Mouse (Mus musculus) heart, adult 2 months (tissue): ENCODE measurements around the gene Ppm1a.

Experiments used
- CTCF ChIP-seq: fragments of 200-600 bp; IDR thresholded peaks from 2 replicates; pipeline ENCODE4 v1.8.1; 2022; ENCODE audit warnings: antibody characterized with exemption, mild to moderate bottlenecking, moderate library complexity
- EP300 ChIP-seq: fragments of 200-500 bp; IDR thresholded peaks from 2 replicates; pipeline ENCODE4 v1.6.1; 2011; ENCODE audit warnings: low read depth, low read length, control low read depth; ENCODE audit not compliant: insufficient read depth
- POLR2A ChIP-seq: fragments of 200-500 bp; IDR thresholded peaks from 2 replicates; pipeline ENCODE4 v1.6.1; 2011; ENCODE audit warnings: mild to moderate bottlenecking, low read depth, low read length, control low read depth; ENCODE audit not compliant: insufficient read depth

DNA sequence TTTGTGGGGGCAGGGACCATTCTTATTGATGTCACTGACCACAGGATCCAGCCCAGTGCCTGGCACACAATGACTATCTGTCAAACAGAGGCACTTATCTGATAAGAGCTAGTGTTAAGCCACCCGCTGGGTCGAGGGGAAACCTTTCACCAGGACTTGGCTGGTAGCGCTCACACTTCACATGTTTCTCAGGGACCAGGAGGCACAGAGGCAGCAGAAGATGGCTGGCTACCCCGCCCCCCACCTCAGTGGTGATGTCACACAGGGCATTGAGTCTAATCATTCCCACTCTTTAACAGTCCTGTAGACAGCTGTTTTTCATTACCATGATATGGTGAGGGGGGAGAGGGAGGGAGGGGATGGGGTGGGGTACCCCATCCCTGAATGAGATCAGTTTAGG lies at the start of gene Ppm1a:
- TF ChIP-seq POLR2A = no peak
- no peak for TF ChIP-seq EP300
- no peak for TF ChIP-seq CTCF
